Mouse (Mus musculus) limb, embryonic 11.5 days (tissue): ENCODE data around the gene Purb. TPM values are rescaled to one million over a fixed set of nuclear protein-coding genes. Genes with fewer than 3 reads are reported as not detected.

Experiments used
- ATAC-seq: fragments of 200-750 bp; cut with Nextera tagmentation; 2 replicates; pipeline ENCODE4 v1.8.0; 2017; ENCODE audit warnings: low read depth; ENCODE audit not compliant: insufficient number of reproducible peaks, low FRiP score, low TSS enrichment
- DNase-seq: peaks from one replicate; pipeline ENCODE4 v3.0.0-alpha.2; 2015; ENCODE audit warnings: low spot score
- H3K27ac ChIP-seq: fragments of 300-500 bp; sonication (generic); replicated peaks from 2 replicates; pipeline ENCODE4 v1.5.1; 2014; ENCODE audit warnings: low read depth, mild to moderate bottlenecking, low read length
- H3K27me3 ChIP-seq: fragments of 300-500 bp; sonication (generic); 2 replicates; pipeline ENCODE4 v1.6.1; 2014; ENCODE audit warnings: mild to moderate bottlenecking, low read length, mixed read lengths; ENCODE audit not compliant: control insufficient read depth, insufficient read depth
- H3K36me3 ChIP-seq: fragments of 300-500 bp; sonication (generic); 2 replicates; pipeline ENCODE4 v1.6.1; 2014; ENCODE audit warnings: mild to moderate bottlenecking, low read length, moderate library complexity, mixed read lengths; ENCODE audit not compliant: control insufficient read depth, insufficient read depth
- H3K4me1 ChIP-seq: fragments of 300-500 bp; sonication (generic); 2 replicates; pipeline ENCODE4 v1.6.1; 2014; ENCODE audit warnings: low read length, mixed read lengths; ENCODE audit not compliant: control insufficient read depth, insufficient read depth
- H3K4me2 ChIP-seq: fragments of 300-500 bp; sonication (generic); 2 replicates; pipeline ENCODE4 v1.6.1; 2014; ENCODE audit warnings: low read depth, mild to moderate bottlenecking, moderate library complexity; ENCODE audit not compliant: severe bottlenecking
- H3K4me3 ChIP-seq: fragments of 300-500 bp; sonication (generic); 2 replicates; pipeline ENCODE4 v1.5.1; 2014; ENCODE audit warnings: low read depth, low read length
- H3K9ac ChIP-seq: fragments of 300-500 bp; sonication (generic); 2 replicates; pipeline ENCODE4 v1.6.1; 2014; ENCODE audit warnings: mild to moderate bottlenecking, low read length
- H3K9me3 ChIP-seq: fragments of 300-500 bp; sonication (generic); 2 replicates; pipeline ENCODE4 v1.6.1; 2016; ENCODE audit warnings: low read length; ENCODE audit not compliant: control insufficient read depth
- WGBS: fragments of 180-500 bp; shearing (Covaris S2); extraction: QIAGEN DNeasy Blood & Tissue Kit; methylation state at CpG from one replicate; pipeline ENCODE4 v1.1.7; 2014; 5-methylcytosine and 5-hydroxymethylcytosine counted together
- polyA plus RNA-seq: library from polyadenylated mRNA; unstranded; fragments of >200 nt; fragmentation: Nextera tagmentation; extraction: Ambion mirVana; gene quantifications from 2 replicates; pipeline ENCODE4 v1.2.1, GENCODE M21; 2014

The Purb gene
- polyA plus RNA-seq = 15.3 and 16.4 TPM in 2 replicates

DNA sequence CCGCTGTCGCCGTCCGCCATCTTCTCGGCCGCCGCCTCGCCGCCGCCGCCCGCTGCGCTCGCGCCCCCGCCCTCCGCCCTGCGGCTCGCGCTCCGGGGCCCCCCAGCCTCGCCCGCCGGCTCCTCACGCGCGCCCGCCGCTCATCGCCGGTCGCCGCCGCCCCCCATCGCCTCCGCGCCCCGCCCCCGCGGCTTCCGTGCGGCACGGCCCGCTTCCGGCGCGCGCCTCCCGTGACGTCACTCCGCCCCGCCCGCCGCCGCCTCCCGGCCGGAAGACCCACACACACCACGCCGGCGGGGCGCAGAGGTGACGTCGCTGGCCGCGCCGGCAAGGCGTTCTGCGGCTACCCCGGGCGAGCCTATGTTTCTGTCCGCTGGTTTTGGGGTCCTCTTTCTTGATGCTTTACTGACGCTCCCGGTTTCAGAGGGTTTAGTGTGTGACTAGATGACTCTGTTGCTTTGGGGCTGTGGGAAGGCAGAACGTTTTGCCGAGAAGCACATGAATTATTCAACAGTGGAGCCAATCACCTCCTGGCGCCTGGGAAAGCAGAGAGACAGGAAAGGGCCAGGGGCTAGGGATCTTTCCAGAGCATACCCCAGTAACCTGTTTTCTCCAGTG, at the start of gene Purb:
Purb (minus strand) TSS at position 51 of the 618 bp plus-strand sequence.
- under 1% methylated on average over 57 of the region's 76 CpGs for WGBS
- H3K4me2 ChIP-seq = peak within 1 kb of the TSS; percentile 89
- ATAC-seq = peak; percentile 94

DNA sequence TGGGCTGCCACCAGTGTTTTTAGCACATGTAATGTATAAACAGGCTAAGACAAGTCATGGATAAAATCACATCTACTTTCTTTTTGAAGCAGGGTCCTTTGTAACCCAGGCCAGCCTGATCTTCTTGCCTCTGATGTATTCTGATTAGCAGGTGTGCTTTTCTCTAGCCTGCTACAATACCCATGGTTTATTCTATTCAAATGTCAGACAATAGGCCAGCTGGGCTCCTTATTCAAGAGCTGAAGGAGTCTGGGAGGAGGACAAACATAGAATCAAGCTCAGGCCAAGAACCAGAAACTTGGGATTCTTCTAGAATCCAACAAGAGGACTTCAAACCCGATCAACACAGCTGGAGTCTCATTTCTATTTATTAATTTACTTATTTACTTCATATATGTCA, 49.5 kb upstream of the Purb start:
- Histone ChIP-seq H3K4me2 (no peak overlapping the region), H3K4me3 (no peak overlapping the region)
- WGBS = 87% methylated on average over 1 of the region's 1 CpGs

More for the DNA sequence above, at the start of gene Purb:
- Histone ChIP-seq H3K4me1 (peaks cover 24% of the 10 kb centered on the region), H3K4me3 (peak within 1 kb of the TSS; percentile 95), H3K36me3 (peaks cover 3% of the 10 kb centered on the region; the same call in 1 of the 2 replicates), H3K27ac (peak within 1 kb of the TSS; percentile 93), H3K9ac (peak within 1 kb of the TSS; percentile 86), H3K27me3 (no peaks in the 10 kb centered on the region), H3K9me3 (no peaks in the 10 kb centered on the region)
- peak; percentile 92 for DNase-seq

DNA sequence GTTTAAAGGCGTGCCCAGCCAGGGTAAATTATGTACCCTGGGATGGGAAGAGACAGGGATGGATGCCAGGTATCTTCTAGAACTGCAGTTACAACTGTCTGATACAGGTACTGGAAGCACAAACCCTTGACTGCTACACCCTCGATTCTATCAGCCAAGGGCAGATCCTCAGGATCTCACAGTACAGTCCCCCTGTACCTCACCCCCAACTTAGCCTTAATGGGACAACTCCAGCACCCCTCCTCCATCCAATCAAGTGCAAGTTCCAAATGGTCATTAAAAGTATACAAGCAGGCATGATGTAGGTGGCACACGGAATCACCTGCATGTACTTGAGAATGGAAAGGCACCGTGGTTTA, 49.1 kb upstream of the Purb start:
- H3K4me1 ChIP-seq = no peaks in the 10 kb centered on the region
- H3K36me3 ChIP-seq = peaks cover 16% of the 10 kb centered on the region; the same call in 1 of the 2 replicates
- DNase-seq = no peak
- no peak overlapping the region for H3K27ac ChIP-seq
- no peak overlapping the region for H3K9ac ChIP-seq
- no peak overlapping the region for H3K4me2 ChIP-seq
- no peaks in the 10 kb centered on the region for H3K27me3 ChIP-seq
- no peak overlapping the region for H3K4me3 ChIP-seq
- 88% methylated on average over 4 of the region's 4 CpGs for WGBS
- ATAC-seq = no peak
- no peaks in the 10 kb centered on the region for H3K9me3 ChIP-seq

More for the DNA sequence above, 49.5 kb upstream of the Purb start:
- no peak for DNase-seq
- Histone ChIP-seq H3K9me3 (no peaks in the 10 kb centered on the region), H3K36me3 (peaks cover 16% of the 10 kb centered on the region; the same call in 1 of the 2 replicates), H3K9ac (no peak overlapping the region), H3K4me1 (no peaks in the 10 kb centered on the region), H3K27ac (no peak overlapping the region), H3K27me3 (no peaks in the 10 kb centered on the region)
- ATAC-seq = no peak

DNA sequence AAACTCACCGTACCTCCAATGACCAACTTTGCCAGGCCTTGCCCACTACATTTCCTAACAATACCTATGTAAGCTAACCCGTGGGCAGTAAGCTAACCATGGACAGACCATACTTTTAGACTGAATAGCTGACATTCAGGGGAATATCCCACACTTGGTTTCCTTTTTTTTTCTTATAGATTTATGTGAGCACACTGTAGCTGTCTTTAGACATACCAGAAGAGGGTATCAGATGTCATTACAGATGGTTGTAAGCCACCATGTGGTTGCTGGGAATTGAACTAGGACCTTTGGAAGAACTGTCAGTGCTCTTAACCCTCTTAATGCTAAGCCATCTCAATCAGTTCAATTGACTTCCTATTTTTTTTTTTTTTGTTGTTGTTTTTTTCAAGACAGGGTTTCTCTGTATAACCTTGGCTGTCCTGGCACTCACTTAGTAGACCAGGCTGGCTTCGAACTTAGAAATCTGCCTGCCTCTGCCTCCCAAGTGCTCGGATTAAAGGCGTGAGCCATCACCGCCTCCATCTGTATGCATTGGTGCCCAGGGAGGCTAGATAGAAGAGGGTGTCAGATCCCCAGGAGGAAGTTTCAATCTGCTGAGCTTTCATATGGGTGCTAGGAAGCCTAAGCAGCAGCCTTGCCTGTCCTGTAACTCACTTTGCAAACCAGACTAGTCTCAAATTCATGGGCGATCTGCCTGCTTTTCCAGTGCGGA, 48.6 kb upstream of the Purb start:
- Histone ChIP-seq H3K4me1 (no peaks in the 10 kb centered on the region), H3K27me3 (no peaks in the 10 kb centered on the region), H3K9ac (no peak overlapping the region), H3K9me3 (no peaks in the 10 kb centered on the region), H3K4me2 (no peak overlapping the region), H3K36me3 (peaks cover 16% of the 10 kb centered on the region; the same call in 1 of the 2 replicates), H3K4me3 (no peak overlapping the region), H3K27ac (no peak overlapping the region)
- 85% methylated on average over 8 of the region's 8 CpGs for WGBS
- ATAC-seq (no peak), DNase-seq (no peak)

DNA sequence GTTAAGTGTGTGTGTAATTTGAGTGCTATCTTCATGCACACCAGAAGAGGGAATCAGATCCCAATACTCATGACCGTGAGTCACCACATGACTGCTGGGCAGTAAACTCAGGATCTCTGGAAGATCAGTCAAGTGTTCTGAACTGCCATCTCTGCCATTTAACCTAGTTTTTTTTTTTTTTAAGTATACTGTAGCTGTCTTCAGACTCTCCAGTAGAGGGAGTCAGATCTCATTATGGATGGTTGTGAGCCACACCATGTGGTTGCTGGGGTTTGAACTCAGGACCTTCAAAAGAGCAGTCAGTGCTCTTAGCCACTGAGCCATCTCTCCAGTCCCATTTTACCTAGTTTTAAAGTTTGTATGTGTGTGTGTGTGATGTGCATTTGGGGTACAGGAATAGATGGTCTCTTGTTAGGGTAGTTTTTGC, 48.0 kb upstream of the Purb start:
- Histone ChIP-seq H3K36me3 (peaks cover 16% of the 10 kb centered on the region; the same call in 1 of the 2 replicates), H3K4me2 (no peak overlapping the region), H3K9ac (no peak overlapping the region), H3K4me3 (no peak overlapping the region), H3K27ac (no peak overlapping the region), H3K9me3 (no peaks in the 10 kb centered on the region), H3K27me3 (no peaks in the 10 kb centered on the region), H3K4me1 (no peaks in the 10 kb centered on the region)
- DNase-seq = no peak
- WGBS = 33% methylated on average over 1 of the region's 1 CpGs
- no peak for ATAC-seq

DNA sequence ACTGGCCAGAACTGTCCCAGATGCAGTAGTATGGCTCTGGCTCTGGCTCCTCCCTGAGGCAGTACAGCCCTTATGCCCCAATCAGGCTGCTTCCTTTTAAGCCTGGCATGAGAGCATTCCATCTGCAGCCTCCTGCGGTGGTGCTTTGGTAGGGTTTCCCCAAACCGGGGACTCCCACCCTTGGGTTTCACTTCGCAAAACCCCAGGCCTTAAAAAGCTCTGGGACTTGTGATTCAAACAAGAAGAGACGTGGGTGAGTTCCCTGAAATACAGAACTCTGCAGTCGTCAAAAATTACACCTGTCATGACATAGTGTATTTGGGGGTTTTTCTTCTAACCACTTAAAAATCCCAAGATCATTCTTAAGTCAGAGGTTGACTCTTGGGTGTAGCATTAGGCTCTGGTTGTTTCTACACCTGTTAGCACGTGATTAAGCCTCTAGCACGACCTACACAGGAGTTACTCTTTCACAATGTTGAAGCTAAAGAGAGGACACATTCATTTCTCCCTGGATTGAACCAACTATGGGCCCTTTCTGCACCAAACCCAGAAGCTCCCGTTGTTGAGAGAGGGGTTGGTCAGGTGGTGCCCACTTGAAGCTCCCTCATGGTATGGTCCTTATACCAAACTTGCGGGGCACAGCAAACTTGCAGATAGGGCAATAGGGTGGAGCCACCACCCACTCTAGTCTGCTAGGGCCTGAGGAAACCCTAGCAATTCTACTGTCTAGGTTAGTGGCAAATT, 47.2 kb upstream of the Purb start:
- no peak for ATAC-seq
- DNase-seq = no peak
- Histone ChIP-seq H3K9ac (no peak overlapping the region), H3K9me3 (no peaks in the 10 kb centered on the region), H3K27ac (no peak overlapping the region), H3K36me3 (peaks cover 16% of the 10 kb centered on the region; the same call in 1 of the 2 replicates), H3K4me2 (no peak overlapping the region), H3K27me3 (no peaks in the 10 kb centered on the region), H3K4me3 (no peak overlapping the region), H3K4me1 (no peaks in the 10 kb centered on the region)
- 78% methylated on average over 9 of the region's 9 CpGs for WGBS

DNA sequence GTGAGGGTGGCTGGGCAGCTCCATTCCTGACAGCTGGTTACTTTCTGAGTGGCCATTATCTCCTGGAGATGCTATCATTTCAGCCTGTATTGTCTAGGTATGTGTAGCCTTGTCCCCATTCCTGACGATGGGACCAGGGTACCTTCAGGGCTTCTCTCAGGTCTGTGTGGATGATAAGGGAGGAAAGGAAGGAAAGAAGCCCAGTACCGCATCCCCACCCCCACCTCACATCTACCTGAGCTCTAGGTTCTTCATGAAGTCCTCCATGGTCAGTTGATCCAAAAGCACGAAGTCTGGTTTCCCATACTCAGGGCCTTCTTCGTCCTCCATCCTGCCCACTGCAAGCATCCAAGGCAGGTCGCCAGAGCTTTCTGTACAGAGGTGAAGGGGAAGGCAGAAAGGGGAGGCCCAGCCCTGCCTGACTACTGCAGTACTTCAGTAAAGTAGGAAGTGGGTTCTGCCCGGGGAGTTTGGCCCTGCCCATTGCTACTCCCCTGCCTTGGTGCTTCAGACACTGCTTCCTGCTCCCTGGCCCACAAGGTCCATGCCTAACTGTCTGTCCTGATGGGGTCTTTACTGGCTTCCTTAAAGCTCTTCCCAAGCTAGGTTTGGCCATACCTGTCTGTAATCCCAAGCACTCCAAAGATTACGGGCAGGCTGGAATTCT, 44.9 kb upstream of the Purb start, which contains the start of gene Myo1g:
Myo1g (minus strand) TSS at position 459 of the 667 bp plus-strand sequence.
- peaks cover 11% of the 10 kb centered on the region; the same call in 1 of the 2 replicates for H3K36me3 ChIP-seq
- no peaks in the 10 kb centered on the region for H3K27me3 ChIP-seq
- ATAC-seq (no peak), DNase-seq (no peak)
- no peak within 1 kb of the TSS for H3K4me2 ChIP-seq
- 77% methylated on average over 7 of the region's 7 CpGs for WGBS
- H3K9ac ChIP-seq = no peak within 1 kb of the TSS
- no peak within 1 kb of the TSS for H3K27ac ChIP-seq
- no peaks in the 10 kb centered on the region for H3K4me1 ChIP-seq
- H3K9me3 ChIP-seq = no peaks in the 10 kb centered on the region
- no peak within 1 kb of the TSS for H3K4me3 ChIP-seq
